Mouse (Mus musculus) C2C12 (cell line): ENCODE results near the gene Slc2a13.

Source experiments
- CEBPB ChIP-seq: IDR thresholded peaks from one replicate; pipeline ENCODE4 v1.6.1; 2011; ENCODE audit warnings: low read depth, mild to moderate bottlenecking, control low read depth, moderate library complexity
- CTCF ChIP-seq: IDR thresholded peaks from one replicate; pipeline ENCODE4 v1.5.1; 2011; ENCODE audit not compliant: control insufficient read depth, insufficient read depth, insufficient read length
- FOSL1 ChIP-seq: IDR thresholded peaks from one replicate; pipeline ENCODE4 v1.8.0; 2011; ENCODE audit warnings: mild to moderate bottlenecking, low read length; ENCODE audit not compliant: poor library complexity, insufficient read depth, severe bottlenecking
- MAX ChIP-seq: IDR thresholded peaks from one replicate; pipeline ENCODE4 v1.6.1; 2011; ENCODE audit warnings: mild to moderate bottlenecking, control low read depth
- MYOD1 ChIP-seq: IDR thresholded peaks from one replicate; pipeline ENCODE4 v1.6.1; 2011; ENCODE audit warnings: low read depth; ENCODE audit not compliant: control insufficient read depth, insufficient read length
- MYOG ChIP-seq: IDR thresholded peaks from one replicate; pipeline ENCODE4 v1.6.1; 2011; ENCODE audit not compliant: control insufficient read depth, insufficient read length; ENCODE audit errors: extremely low read depth
- USF1 ChIP-seq: IDR thresholded peaks from one replicate; pipeline ENCODE4 v1.6.1; 2011; ENCODE audit warnings: low read depth, mild to moderate bottlenecking, control low read depth, moderate library complexity

DNA sequence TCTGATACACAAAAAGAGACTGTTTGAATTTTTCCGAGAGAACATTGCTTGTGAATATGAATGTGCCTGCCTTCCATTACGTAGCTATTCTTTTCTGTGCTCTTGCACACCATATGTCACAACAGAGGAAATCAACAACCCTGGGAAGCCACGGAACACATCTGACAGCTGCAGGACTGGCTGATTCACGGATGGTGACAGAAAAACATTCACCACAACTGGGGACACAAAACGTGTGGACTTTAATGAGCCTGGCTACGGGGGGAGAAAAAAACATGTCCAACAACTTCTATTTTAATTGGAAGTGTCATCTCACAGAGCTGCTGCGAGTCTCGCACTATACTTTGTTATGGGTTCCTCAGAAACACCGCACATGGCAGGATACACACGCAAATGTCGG lies 196.0 kb downstream of the Slc2a13 start:
- TF ChIP-seq CTCF (no peak), MAX (no peak), USF1 (no peak), MYOD1 (no peak), CEBPB (no peak), MYOG (no peak), FOSL1 (no peak)
